Mouse (Mus musculus): Measurements from ENCODE around the gene Plekhf1.

Gene Plekhf1

DNA sequence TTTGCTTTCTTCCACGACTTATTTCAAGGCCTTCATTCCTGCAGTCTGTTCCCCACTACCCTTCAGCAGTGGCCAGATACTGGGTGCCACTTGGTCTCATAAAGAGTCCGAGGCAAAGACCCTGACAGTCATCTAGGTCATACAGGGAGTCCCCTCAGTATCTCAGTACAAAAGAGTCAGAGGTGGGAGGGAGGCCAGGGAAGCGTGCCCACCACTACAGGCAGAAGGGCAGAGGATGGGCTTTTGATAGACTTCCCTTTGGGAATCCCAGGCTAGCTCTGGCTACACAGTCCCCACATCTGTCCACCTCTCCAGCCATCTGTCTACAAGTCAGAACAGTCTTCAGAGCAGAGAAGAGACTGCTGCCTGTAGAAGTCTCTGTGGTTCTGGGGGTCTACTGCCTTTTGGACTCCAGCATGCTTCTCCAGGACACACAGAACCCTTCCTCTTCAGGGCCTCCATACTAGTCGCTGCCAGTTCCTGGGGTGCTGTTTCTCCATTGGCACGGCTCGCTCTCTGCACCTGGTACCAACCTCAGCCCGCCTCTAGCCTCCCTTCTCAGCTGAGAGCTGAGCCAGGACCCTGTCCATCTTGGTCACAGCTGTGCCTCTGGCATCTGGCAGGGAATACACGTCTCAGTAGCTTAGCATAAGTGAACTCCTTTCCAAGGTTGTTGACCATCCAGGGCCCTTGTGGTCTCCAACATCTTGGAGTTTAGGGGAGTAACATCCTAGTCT is 9.0 kb downstream of the Plekhf1 start:
- no peak for DNase-seq (ENCODE audit: inconsistent ontology term)

DNA sequence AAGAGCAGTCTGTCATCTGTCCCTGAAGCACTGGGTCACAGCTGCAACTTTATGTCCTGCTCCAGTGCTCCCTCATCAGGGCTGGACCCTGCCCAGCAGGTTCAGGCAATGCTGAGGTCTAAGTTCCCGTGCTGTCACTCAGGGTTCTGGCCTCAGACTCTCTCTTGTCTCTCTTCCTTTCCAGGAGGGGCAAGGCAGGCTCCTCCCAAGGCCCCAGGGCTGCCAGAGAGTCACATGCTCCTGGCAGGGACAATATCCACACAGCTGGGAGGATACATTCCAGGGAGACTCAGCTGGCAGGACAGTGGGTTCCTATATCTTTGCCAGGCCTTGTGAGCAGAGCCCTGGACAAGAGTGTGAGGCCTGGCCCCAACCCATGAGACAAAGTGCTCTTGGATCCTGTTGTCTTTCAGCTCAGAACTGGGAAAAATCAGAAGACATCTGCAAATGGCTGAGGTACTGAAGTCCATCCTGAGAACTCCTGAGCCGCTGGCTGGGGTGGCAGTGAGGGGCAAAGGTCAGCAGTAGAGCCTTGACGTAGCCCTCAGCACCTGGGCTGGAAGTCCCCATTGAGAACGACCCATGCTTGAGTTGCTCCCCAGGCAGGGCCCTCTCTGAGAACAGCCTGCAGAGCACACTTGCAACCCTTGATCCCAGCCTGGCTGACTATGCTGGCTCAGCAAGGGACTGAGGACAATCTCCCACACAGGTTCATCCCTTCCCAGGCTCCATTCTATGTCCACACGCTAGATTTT is 10.2 kb downstream of the Plekhf1 start:
- DNase-seq (ENCODE audit: inconsistent ontology term) = peak; percentile 93

GRCm38 (mm10) chr7:38215697-38216096 is 12.1 kb downstream of the Plekhf1 start:
- DNase-seq (ENCODE audit: inconsistent ontology term) = no peak

- no peak for DNase-seq (ENCODE audit: inconsistent ontology term)
Measured at GRCm38 (mm10) chr7:38215281-38215680, 12.5 kb downstream of the Plekhf1 start.

GRCm38 (mm10) chr7:38214473-38215214 is 13.2 kb downstream of the Plekhf1 start:
- DNase-seq (ENCODE audit: inconsistent ontology term) = peak; percentile 77

- DNase-seq (ENCODE audit: inconsistent ontology term) = peak; percentile 80
Measured at GRCm38 (mm10) chr7:38212651-38213062, 15.2 kb downstream of the Plekhf1 start.

DNA sequence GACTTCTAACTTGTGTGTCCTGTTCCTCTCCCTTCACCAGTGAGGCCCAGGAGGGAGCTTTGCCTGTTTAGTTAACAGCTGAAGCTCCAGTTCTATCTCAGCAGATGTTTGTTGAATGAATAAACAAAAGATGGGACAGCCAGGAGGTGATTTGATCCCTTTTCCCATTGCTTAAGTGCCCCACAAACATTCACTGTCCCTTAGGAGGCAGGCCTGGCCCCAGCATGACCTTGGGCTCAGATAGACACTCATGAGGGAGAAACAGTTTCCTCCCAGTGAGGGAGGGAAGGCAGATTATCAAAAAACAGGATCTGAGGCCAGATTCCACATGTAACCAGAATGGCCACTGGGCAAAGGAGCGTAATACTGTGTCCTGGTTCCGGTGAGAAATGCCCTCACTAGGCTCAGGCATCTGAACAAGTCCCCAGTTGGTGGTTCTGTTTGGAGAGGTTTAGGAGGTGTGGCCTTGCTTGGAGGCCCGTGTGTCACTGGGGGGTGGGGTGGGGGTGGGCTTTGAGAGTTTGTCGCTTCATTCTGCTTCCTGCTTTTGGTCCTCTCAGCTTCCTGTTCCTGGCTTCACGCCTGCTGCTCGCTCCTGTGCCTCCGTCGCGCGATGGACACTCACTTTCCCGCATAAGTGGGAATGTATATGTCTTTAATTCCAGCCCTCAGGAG is 18.2 kb downstream of the Plekhf1 start:
- DNase-seq (ENCODE audit: inconsistent ontology term) = no peak

DNA sequence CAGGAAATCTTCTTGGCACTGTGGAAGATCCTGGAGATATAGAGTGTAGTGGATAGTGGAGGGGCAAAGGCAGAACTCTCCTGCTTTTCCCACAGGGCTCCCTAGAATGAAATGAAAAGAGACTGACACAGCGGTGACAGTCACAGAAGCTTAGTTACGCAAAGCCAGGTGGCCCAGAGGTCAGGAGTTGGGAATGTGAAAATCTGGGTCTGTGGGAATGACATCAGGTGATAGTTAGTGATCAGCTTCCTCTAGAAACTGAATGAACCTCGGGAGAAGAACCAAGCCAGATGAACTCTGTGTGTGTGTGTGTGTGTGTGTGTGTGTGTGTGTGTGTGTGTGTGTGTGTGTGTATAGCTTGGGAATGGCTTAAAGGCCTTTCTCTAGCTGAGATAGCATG is 18.8 kb downstream of the Plekhf1 start:
- no peak for DNase-seq (ENCODE audit: inconsistent ontology term)

DNA sequence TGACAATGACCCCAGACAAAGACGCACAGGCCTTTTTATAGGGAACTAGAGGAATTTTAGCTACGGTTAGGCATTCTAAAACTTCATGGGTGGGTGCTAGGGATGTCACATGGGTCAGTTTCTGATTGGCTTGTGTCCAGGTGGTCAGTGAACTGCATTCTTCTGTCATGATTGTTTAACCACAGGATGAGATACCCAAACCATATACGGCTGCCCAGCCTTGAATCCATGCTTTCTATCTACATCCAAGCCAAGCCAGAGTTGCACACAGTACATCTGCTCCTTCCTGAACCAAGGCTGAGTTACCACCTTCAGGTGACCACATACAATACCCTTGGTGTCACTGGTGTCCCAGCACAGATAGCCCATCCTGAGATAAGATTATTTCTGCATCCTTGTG is 21.3 kb downstream of the Plekhf1 start:
- DNase-seq (ENCODE audit: inconsistent ontology term) = peak; percentile 77

- DNase-seq (ENCODE audit: inconsistent ontology term) = no peak
Measured at GRCm38 (mm10) chr7:38205801-38206200, 22.0 kb downstream of the Plekhf1 start.

DNA sequence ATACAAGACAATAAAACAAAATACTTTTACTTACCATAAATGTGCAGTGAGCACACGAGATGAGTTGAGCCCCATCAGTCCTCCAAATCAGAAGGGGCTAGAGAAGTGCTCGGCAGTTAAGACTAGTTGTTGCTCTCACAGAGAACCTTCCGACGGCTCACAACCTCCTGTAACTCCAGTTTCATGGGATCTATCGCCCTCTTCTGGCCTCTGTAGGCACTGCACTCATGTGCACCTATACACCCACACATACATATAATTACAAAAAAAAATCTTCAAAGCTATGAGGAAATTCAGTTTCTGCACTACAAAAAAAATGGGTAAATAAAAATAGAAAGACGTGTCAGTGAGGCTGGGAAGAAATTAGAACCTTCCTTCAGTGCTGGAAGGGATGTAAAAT is 23.5 kb downstream of the Plekhf1 start:
- DNase-seq (ENCODE audit: inconsistent ontology term) = no peak

DNA sequence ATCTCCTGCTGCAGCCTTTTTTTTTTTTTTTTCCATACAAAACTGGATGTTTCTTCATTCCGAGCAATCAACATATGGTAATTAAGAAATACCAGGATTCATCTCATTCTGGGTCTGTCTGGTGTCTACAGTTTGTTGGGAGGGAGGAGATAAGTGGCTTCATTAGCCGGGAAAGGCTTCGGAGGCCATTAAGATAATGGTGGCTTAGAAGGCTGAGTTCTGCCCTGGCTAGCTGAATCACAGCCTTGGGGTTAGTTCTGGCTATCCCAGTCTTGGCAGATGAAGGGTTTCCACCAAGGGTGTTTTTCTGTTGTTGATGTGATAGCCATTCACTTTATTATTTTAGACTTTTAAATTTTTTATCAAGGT is 26.5 kb downstream of the Plekhf1 start:
- DNase-seq (ENCODE audit: inconsistent ontology term) = no peak

GRCm38 (mm10) chr7:38200606-38201289 is 27.1 kb downstream of the Plekhf1 start:
- DNase-seq (ENCODE audit: inconsistent ontology term) = peak; percentile 71

GRCm38 (mm10) chr7:38199907-38200605 is 27.8 kb downstream of the Plekhf1 start:
- no peak for DNase-seq (ENCODE audit: inconsistent ontology term)

DNA sequence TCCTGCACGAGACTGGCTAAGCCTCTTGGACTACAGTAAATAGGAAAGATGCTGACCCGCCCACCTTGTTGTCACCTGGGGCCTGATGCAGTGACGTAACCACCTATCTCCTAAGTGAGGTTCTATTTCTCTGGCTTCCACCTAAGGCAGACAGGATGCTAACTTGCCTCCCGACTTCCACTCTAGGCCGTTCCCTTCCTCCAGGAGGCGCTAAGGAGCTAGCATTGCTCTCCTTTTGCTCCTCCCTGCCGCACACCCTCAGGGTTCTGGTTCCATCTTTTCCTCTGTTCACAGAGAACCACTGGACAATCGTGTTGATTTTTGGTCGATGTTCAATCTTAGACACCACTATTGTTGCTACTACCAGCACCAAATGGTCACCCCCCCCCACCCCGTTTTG is 36.2 kb downstream of the Plekhf1 start:
- no peak for DNase-seq (ENCODE audit: inconsistent ontology term)

- no peak for DNase-seq (ENCODE audit: inconsistent ontology term)
Measured at GRCm38 (mm10) chr7:38191146-38191545, 36.7 kb downstream of the Plekhf1 start.

- no peak for DNase-seq (ENCODE audit: inconsistent ontology term)
Measured at GRCm38 (mm10) chr7:38190056-38190835, 37.6 kb downstream of the Plekhf1 start.

- no peak for DNase-seq (ENCODE audit: inconsistent ontology term)
Measured at GRCm38 (mm10) chr7:38189136-38189982, 38.5 kb downstream of the Plekhf1 start.
